Mouse (Mus musculus): Measurements from ENCODE around the gene Ehd3.
"Not testable (repeated sequence)": the region's sequence is repeated elsewhere in the genome, so short reads cannot be mapped to it uniquely, and the experiment has no call there.

Ehd3 gene

GRCm38 (mm10) chr17:73827446-73827845 lies 23.5 kb downstream of the Ehd3 start:
- no peak for DNase-seq

GRCm38 (mm10) chr17:73830511-73830910 lies 26.6 kb downstream of the Ehd3 start:
- peak; percentile 62 for DNase-seq

- peak; percentile 34 for DNase-seq
Measured at GRCm38 (mm10) chr17:73831427-73831826, 27.5 kb downstream of the Ehd3 start.

- peak; percentile 32 for DNase-seq
Measured at GRCm38 (mm10) chr17:73832901-73833300, 29.0 kb downstream of the Ehd3 start.

- DNase-seq: no peak
Measured at GRCm38 (mm10) chr17:73833474-73833873, 29.5 kb downstream of the Ehd3 start.

- no peak for DNase-seq
Measured at GRCm38 (mm10) chr17:73836601-73837000, 32.7 kb downstream of the Ehd3 start.

- DNase-seq: no peak
Measured at GRCm38 (mm10) chr17:73837244-73837643, 33.3 kb downstream of the Ehd3 start.

GRCm38 (mm10) chr17:73839086-73839835 lies 35.3 kb downstream of the Ehd3 start:
- no peak for DNase-seq

GRCm38 (mm10) chr17:73839876-73840275 lies 35.9 kb downstream of the Ehd3 start:
- DNase-seq: not testable (repeated sequence)

- DNase-seq: no peak
Measured at GRCm38 (mm10) chr17:73842963-73843362, 39.0 kb downstream of the Ehd3 start.

GRCm38 (mm10) chr17:73845632-73846031 lies 41.7 kb downstream of the Ehd3 start:
- no peak for DNase-seq

- DNase-seq: no peak
Measured at GRCm38 (mm10) chr17:73847399-73847798, 43.5 kb downstream of the Ehd3 start.

GRCm38 (mm10) chr17:73853041-73853440 lies 49.1 kb downstream of the Ehd3 start:
- no peak for DNase-seq

GRCm38 (mm10) chr17:73853717-73854116 lies 49.8 kb downstream of the Ehd3 start:
- DNase-seq: no peak

- DNase-seq: no peak
Measured at GRCm38 (mm10) chr17:73869008-73869685, 65.2 kb downstream of the Ehd3 start.

- DNase-seq: no peak
Measured at GRCm38 (mm10) chr17:73870956-73871605, 67.1 kb downstream of the Ehd3 start.

- DNase-seq: no peak
Measured at GRCm38 (mm10) chr17:73875268-73875667, 71.3 kb downstream of the Ehd3 start.

- DNase-seq: no peak
Measured at GRCm38 (mm10) chr17:73875674-73876073, 71.7 kb downstream of the Ehd3 start.

- no peak for DNase-seq
Measured at GRCm38 (mm10) chr17:73879262-73879916, 75.5 kb downstream of the Ehd3 start.

- DNase-seq: no peak
Measured at GRCm38 (mm10) chr17:73880286-73880685, 76.4 kb downstream of the Ehd3 start.

- no peak for DNase-seq
Measured at GRCm38 (mm10) chr17:73881295-73881694, 77.4 kb downstream of the Ehd3 start.
